Mouse (Mus musculus) megakaryocyte-erythroid progenitor cell, adult 5 weeks (primary cell): Measurements from ENCODE around the gene Mup17. TPM values are rescaled to one million over a fixed set of nuclear protein-coding genes. Genes with fewer than 3 reads are reported as not detected.

ENCODE experiments used
- polyA plus RNA-seq: library from polyadenylated mRNA; stranded (reverse); fragments of >175 nt; gene quantifications from 2 replicates; pipeline ENCODE4 v1.2.3, GENCODE M21; 2012

Gene Mup17
- polyA plus RNA-seq: not detected in 2 replicates

DNA sequence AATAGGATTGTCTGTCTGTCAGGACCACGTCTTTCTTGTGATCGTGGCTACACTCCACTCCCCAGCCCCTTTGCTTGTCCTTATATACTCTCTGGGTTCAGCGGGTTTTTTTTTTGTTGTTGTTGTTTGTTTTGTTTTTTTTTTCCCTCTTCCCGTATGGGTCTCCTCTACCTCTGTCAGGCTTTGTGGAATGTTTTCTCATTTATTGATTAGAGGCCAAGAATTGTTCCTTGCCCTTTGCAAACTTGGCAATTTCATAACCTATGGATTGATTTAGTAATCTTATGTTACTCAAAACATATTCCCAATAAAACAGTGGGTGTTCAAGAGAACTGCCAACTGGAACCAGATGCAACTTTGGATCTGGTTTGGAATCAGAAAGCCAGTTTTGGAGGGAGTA is at the start of gene Mup17:
TSS of gene Mup17 (minus strand) at position 101 of the 400 bp plus-strand sequence.

Other genes starting within 250 kb of the Mup17 start
- gene Mup15, start 156.1 kb downstream of the Mup17 start, polyA plus RNA-seq: not detected in 2 replicates
- not detected in 2 replicates for gene Mup16, start 76.3 kb downstream of the Mup17 start, polyA plus RNA-seq
- gene Mup18, start 78.3 kb upstream of the Mup17 start, polyA plus RNA-seq: not detected in 2 replicates
- gene Mup19, start 186.4 kb upstream of the Mup17 start, polyA plus RNA-seq: not detected in 2 replicates
- gene Mup5, start 239.4 kb upstream of the Mup17 start, polyA plus RNA-seq: not detected in 2 replicates